Mouse (Mus musculus) kidney, postnatal 10 days (tissue): Measurements from ENCODE around the gene Mkrn1.
"Not testable (repeated sequence)": the region's sequence is repeated elsewhere in the genome, so short reads cannot be mapped to it uniquely, and the experiment has no call there.

ENCODE experiments used
- DNase-seq: peaks from one replicate; pipeline ENCODE4 v3.0.0; 2021; ENCODE audit warnings: mixed read lengths

Gene Mkrn1

DNA sequence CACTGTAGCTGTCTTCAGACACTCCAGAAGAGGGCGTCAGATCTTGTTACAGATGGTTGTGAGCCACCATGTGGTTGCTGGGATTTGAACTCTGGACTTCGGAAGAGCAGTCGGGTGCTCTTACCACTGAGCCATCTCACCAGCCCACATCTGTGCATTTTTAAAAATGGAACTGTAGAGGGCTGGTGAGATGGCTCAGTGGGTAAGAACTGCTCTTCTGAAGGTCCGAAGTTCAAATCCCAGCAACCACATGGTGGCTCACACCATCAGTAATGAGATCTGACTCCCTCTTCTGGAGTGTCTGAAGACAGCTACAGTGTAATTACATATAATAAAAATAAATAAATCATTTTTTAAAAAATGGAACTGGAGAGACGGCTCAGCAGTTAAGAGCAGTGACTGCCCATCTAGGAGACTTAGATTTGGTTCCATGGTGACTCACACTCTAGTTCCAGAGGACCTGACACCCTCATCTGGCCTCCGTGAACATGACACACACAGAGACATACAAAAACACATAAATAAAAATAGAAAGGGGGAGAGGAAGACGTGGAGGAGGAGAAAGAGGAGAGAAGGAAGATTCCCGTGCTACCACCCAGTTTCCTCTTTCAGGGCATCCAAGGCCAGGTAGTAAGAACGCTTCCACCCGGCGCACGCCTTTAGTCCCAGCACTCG, 42.0 kb downstream of the Mkrn1 start:
- not testable (repeated sequence) for DNase-seq

DNA sequence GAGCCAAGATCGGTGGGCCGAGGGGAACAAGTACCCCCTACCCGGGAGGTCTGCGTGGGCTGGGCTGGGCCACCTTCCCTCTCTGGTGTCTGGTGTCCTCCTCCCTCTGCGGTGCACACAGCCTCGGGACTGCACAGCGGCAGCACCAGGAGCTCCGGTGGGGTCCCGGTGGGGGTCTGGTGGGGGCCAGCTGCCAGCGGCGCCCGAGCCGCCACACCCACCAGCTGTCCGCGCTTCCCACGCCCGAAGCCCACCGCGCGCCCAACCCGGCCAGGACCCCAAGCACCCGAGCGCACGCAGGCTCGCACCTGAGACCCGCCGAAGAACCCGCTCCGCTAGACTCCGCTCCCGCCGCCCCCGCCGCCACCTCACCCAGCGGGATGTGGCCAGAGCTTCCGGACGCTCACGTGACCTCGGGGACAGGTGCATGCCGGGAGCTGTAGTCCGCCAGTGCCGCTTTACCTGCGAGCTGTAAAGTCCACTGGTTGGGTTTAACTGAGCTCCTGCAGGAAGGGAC, 42.9 kb downstream of the Mkrn1 start, which contains the start of gene Slc37a3:
TSS of gene Slc37a3 (minus strand) at position 365 of the 517 bp plus-strand sequence.
- peak; percentile 94 for DNase-seq

DNA sequence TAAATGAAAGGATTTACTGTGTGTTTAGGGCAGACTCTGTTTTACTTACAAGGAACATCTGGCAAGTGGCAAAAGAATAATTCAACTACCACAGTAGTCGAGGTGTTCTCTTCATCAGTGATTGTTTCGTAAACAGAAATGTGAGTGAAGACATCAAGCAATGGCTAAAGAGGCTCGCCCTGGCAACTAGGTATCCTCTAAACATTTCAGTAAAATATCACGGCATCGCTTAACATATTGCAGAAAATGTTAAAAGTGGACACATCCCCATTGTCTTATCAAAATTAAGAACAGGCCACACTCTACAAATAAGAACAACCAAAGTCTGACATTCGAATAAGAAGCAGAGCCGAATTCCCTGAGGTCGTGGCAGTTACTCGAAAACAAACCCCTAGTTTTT, 43.5 kb downstream of the Mkrn1 start:
- DNase-seq = no peak

DNA sequence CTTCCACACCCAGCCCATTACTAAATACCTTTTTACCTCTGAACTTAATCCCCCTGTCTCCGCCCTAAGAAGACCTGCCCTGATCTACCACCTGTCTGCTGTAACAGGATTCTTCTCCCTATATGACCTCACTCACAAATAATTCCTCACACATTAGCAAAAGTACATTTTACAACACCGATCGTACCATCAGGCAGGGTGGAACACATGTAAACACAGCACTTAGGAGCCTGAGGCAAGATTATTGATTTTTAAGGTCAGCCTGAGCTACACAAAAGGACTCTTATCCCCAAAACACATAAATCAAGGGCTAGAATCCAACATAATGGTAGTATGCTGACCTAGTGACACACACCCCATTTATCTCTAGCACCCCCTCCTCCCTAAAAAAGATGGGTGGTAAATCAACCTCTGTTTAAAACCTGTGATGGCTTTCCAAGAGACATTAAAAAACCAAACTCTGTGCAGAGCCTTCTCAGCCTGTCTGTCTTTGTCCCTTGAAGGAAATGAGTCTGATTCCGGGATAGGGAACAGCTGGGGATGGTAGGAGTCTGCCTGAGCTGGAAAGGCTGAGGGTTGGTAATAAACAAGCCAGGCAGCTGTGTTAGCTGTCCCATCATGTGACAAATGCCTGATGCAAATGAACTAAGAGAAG, 46.8 kb downstream of the Mkrn1 start:
- peak; percentile 53 for DNase-seq

DNA sequence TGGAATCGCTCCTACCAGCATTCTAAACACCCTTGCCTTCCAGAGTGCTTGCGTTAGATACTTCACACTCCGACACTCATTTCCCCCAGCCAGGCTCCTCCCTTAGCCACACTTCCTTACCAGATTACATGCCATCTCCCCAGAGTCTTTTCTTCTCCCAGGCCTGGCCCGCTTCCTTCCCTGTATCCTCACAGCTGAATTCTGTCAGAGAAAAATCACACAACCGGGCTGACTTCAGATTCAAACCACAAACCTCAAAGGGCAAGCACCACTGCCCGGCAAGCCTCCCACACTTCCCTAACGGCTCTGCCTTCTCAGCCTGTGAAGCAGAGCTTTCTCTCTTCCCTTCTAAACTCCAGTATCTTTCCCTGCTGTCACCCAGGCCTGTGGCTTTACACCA, 47.5 kb downstream of the Mkrn1 start:
- DNase-seq = peak; percentile 78

DNA sequence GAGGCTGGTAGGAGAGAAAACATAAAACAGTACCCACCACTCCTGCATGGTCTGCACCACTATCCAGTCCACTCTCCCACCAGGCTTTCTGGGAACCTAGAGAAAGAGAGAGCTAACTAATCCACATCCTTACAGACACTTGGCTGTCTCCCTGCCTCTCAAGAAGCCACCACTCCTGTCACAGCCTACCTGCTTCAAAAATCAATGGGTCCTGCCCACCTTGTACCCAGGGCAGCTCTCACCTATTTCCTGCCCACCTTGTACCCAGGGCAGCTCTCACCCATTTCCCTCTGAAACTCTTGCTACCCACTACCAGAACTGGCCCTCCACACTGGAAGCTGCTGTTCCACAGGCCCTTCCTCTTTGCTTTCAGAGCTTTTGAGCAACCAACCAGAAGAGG, 48.2 kb downstream of the Mkrn1 start:
- no peak for DNase-seq

DNA sequence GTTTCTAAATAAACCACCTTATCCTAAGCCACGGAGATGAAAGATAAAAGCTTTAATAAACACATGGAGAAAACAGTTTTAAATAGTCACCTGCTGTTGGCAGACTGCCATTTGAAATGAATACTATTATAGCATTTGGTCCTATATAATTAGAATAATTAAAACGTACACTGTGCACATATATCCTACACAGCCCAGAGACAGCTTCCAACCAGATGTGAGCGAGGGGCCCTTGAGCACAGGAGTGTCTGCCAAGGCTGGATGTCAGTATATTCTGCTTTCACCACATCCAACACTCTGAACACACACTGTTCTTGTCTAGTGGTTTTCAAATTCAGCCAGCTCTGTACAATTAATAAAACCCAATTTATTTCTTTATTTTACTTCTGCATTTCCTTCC, 50.6 kb downstream of the Mkrn1 start:
- DNase-seq = no peak

DNA sequence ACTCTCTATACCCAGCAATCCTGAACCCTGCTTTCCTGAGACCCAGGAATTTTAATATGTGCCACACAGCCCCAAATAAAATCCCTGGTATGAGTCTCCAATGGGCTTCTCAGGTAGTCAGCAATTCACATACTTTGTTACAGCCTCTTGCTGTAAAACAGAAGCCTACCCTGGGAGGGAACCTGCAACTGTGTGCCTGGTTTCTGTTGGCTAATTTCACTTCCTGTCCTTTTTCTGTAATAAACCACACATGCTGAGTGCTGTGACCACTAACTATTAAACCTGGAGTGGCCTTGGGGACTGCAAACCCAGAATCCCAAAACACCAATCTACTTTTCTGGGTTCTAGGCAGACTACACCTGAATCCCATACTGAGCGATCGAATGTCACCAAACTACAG, 57.6 kb downstream of the Mkrn1 start:
- DNase-seq = no peak

DNA sequence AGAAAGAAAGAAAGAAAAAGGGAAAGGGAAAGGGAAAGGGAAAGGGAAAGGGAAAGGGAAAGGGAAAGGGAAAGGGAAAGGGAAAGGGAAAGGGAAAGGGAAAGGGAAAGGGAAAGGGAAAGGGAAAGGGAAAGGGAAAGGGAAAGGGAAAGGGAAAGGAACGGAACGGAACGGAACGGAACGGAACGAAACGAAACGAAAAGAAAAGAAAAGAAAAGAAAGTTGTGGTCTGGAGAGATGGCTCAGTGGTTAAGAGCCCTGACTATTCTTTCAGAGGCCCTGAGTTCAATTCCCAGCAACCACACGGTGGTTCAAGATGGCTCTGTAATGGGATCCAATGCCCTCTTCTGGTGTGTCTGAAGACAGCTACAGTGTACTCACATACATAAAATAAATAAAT, 61.1 kb downstream of the Mkrn1 start:
- not testable (repeated sequence) for DNase-seq

DNA sequence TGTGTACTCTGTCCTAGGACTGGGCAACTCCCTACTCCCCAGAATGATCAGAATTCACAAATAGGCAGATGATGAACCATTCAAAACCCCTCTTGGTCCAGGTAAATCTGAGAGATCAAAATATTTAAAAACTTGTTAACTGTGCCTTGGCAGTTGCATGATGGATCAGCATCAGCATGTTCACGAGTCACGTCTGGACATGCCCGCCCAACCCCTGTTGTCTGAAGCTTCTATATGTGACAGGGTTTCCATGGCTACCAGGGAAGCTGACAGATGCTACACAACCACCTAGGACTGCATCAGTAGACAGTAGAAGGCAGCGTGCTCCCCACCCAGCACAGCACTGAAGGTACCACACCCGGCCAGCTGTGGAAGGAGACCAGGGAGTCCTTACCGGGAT, 71.3 kb downstream of the Mkrn1 start:
- no peak for DNase-seq

DNA sequence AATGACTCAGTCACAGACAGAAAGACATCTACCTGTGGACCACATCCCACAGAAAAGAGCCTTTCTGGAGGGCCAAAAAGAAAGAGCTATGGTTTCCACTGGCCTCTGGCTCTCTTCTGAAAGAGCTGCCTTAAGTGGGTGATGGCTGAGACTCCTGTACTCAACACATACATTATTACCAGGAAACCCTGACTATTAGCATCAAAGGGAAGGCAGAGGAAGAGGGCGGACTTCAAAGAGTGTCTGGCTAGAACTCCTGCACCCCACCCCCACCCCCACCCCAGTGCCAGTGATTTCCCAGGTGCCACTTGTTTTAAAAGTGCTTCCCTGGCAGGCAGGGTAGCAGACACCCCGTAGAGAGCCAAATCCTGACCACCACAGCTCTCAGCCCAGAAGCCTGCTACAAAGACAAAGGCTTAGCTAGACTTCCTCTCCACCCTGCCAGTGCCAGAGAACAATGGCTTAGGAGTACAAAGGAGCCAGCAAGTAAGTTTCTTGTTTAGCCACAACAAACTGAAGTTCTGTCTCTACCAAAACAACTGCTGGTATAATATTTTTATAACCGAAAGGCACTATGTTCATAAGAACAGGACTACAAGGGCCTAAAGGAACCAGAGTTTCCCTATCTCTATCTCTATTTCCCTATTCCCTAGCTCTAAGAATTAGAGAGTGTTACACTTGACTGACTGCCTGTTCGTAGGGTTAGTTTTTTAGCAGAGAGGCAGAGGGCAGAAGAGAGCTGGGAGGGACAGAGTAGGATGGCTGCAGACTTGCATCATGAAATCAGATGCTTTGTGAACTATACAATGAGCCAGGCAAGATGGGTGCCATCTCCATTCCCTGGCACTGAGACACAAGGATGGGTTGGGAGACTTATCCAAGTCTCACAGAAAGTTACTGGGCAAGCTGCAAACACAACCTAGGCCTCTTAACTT, 72.1 kb downstream of the Mkrn1 start:
- DNase-seq = no peak
